Mouse (Mus musculus): Measurements from ENCODE around the gene Snn. TPM values are rescaled to one million over a fixed set of nuclear protein-coding genes. Genes with fewer than 3 reads are reported as not detected.

Gene Snn
- polyA plus RNA-seq, 1 experiment from 2014 or later, result 104 TPM

GRCm38 (mm10) chr16:11054871-11055270, 5.9 kb upstream of the Snn start:
- Histone ChIP-seq H3K4me1 (no peaks in the 10 kb centered on the region), H3K4me2 (no peak overlapping the region), H3K27ac (no peak overlapping the region), H3K9ac (no peak overlapping the region), H3K36me3 (replicated peaks) (no peaks in the 10 kb centered on the region), H3K9me3 (no peaks in the 10 kb centered on the region), H3K4me3 (replicated peaks) (no peak overlapping the region), H3K27me3 (no peaks in the 10 kb centered on the region)
- no peak for ATAC-seq (ENCODE audit: low FRiP score)
- WGBS, result 86% methylated on average over 6 of the region's 6 CpGs

GRCm38 (mm10) chr16:11055916-11056315, 4.8 kb upstream of the Snn start:
- no peak overlapping the region for H3K4me2 ChIP-seq
- no peaks in the 10 kb centered on the region for H3K4me1 ChIP-seq
- no peak overlapping the region for H3K4me3 ChIP-seq (replicated peaks)
- ATAC-seq (ENCODE audit: low FRiP score), result no peak
- no peaks in the 10 kb centered on the region for H3K27me3 ChIP-seq
- no peaks in the 10 kb centered on the region for H3K9me3 ChIP-seq
- no peaks in the 10 kb centered on the region for H3K36me3 ChIP-seq (replicated peaks)
- H3K9ac ChIP-seq, result no peak overlapping the region
- no peak overlapping the region for H3K27ac ChIP-seq
- WGBS, result 68% methylated on average over 5 of the region's 5 CpGs

GRCm38 (mm10) chr16:11062794-11063721, 2.3 kb downstream of the Snn start:
- Histone ChIP-seq H3K4me1 (peaks cover 41% of the 10 kb centered on the region), H3K9me3 (no peaks in the 10 kb centered on the region), H3K9ac (peak overlapping the region; percentile 34; the same call in 1 of the 2 replicates), H3K4me3 (replicated peaks) (no peak overlapping the region), H3K4me2 (peak overlapping the region; percentile 19; the same call in 1 of the 2 replicates), H3K36me3 (replicated peaks) (no peaks in the 10 kb centered on the region), H3K27ac (peak overlapping the region; percentile 89), H3K27me3 (no peaks in the 10 kb centered on the region)
- no peak for ATAC-seq (ENCODE audit: low FRiP score)
- WGBS, result 16% methylated on average over 13 of the region's 13 CpGs

GRCm38 (mm10) chr16:11064341-11064740, 3.6 kb downstream of the Snn start:
- Histone ChIP-seq H3K36me3 (replicated peaks) (no peaks in the 10 kb centered on the region), H3K9me3 (no peaks in the 10 kb centered on the region), H3K4me3 (replicated peaks) (no peak overlapping the region), H3K4me2 (no peak overlapping the region), H3K9ac (0 out of 2 replicates have a peak overlapping the region, but pooled peaks have one; percentile 2), H3K27me3 (no peaks in the 10 kb centered on the region), H3K27ac (no peak overlapping the region), H3K4me1 (peaks cover 53% of the 10 kb centered on the region)
- ATAC-seq (ENCODE audit: low FRiP score), result no peak
- WGBS, result 90% methylated on average over 4 of the region's 4 CpGs

GRCm38 (mm10) chr16:11064742-11065141, 4.0 kb downstream of the Snn start:
- Histone ChIP-seq H3K36me3 (replicated peaks) (0 out of 2 replicates have a peak, but pooled peaks cover 3% of the 10 kb centered on the region), H3K4me3 (replicated peaks) (no peak overlapping the region; the same call in 1 of the 2 replicates), H3K9me3 (no peaks in the 10 kb centered on the region), H3K27me3 (no peaks in the 10 kb centered on the region), H3K27ac (no peak overlapping the region), H3K4me1 (peaks cover 57% of the 10 kb centered on the region), H3K9ac (no peak overlapping the region), H3K4me2 (peak overlapping the region; percentile 85)
- 92% methylated on average over 6 of the region's 6 CpGs for WGBS
- no peak for ATAC-seq (ENCODE audit: low FRiP score)

GRCm38 (mm10) chr16:11065431-11065830, 4.7 kb downstream of the Snn start:
- Histone ChIP-seq H3K4me3 (replicated peaks) (peak overlapping the region; percentile 78), H3K9ac (peak overlapping the region; percentile 47), H3K9me3 (no peaks in the 10 kb centered on the region), H3K27ac (peak overlapping the region; percentile 99), H3K4me2 (peak overlapping the region; percentile 85), H3K4me1 (peaks cover 63% of the 10 kb centered on the region), H3K36me3 (replicated peaks) (0 out of 2 replicates have a peak, but pooled peaks cover 4% of the 10 kb centered on the region), H3K27me3 (no peaks in the 10 kb centered on the region)
- WGBS, result 53% methylated on average over 5 of the region's 5 CpGs
- 0 out of 2 replicates have a peak, but pooled peaks have one; percentile 0 for ATAC-seq (ENCODE audit: low FRiP score)

GRCm38 (mm10) chr16:11066029-11066832, 5.5 kb downstream of the Snn start, which contains the start of gene Litaf:
TSS of gene Litaf (minus strand) at chr16:11066157.
- peaks cover 68% of the 10 kb centered on the region for H3K4me1 ChIP-seq
- peak within 1 kb of the TSS; percentile 94 for H3K9ac ChIP-seq
- peak; percentile 98 for ATAC-seq (ENCODE audit: low FRiP score)
- H3K27ac ChIP-seq, result peak within 1 kb of the TSS; percentile 99
- H3K9me3 ChIP-seq, result no peaks in the 10 kb centered on the region
- H3K4me2 ChIP-seq, result peak within 1 kb of the TSS; percentile 85
- H3K4me3 ChIP-seq (replicated peaks), result peak within 1 kb of the TSS; percentile 78
- H3K27me3 ChIP-seq, result no peaks in the 10 kb centered on the region
- under 1% methylated on average over 78 of the region's 78 CpGs for WGBS
- peaks cover 4% of the 10 kb centered on the region; the same call in 1 of the 2 replicates for H3K36me3 ChIP-seq (replicated peaks)

GRCm38 (mm10) chr16:11066833-11067191, 6.1 kb downstream of the Snn start:
- Histone ChIP-seq H3K9ac (peak overlapping the region; percentile 94), H3K27ac (peak overlapping the region; percentile 99), H3K27me3 (no peaks in the 10 kb centered on the region), H3K36me3 (replicated peaks) (peaks cover 7% of the 10 kb centered on the region), H3K9me3 (no peaks in the 10 kb centered on the region), H3K4me1 (peaks cover 68% of the 10 kb centered on the region), H3K4me3 (replicated peaks) (peak overlapping the region; percentile 78), H3K4me2 (peak overlapping the region; percentile 85)
- peak; percentile 50 for ATAC-seq (ENCODE audit: low FRiP score)
- 0% methylated on average over 22 of the region's 22 CpGs for WGBS

GRCm38 (mm10) chr16:11068666-11069065, 7.9 kb downstream of the Snn start:
- H3K4me3 ChIP-seq (replicated peaks), result 0 out of 2 replicates have a peak overlapping the region, but pooled peaks have one; percentile 78
- H3K4me1 ChIP-seq, result peaks cover 69% of the 10 kb centered on the region
- no peaks in the 10 kb centered on the region for H3K27me3 ChIP-seq
- H3K4me2 ChIP-seq, result peak overlapping the region; percentile 85
- no peak for ATAC-seq (ENCODE audit: low FRiP score)
- no peak overlapping the region for H3K9ac ChIP-seq
- H3K36me3 ChIP-seq (replicated peaks), result peaks cover 26% of the 10 kb centered on the region
- H3K27ac ChIP-seq, result no peak overlapping the region
- H3K9me3 ChIP-seq, result no peaks in the 10 kb centered on the region
- WGBS, result 95% methylated on average over 3 of the region's 3 CpGs

GRCm38 (mm10) chr16:11069271-11069670, 8.5 kb downstream of the Snn start:
- no peak overlapping the region for H3K4me3 ChIP-seq (replicated peaks)
- no peaks in the 10 kb centered on the region for H3K9me3 ChIP-seq
- H3K27me3 ChIP-seq, result no peaks in the 10 kb centered on the region
- WGBS, result 87% methylated on average over 6 of the region's 6 CpGs
- H3K27ac ChIP-seq, result 0 out of 2 replicates have a peak overlapping the region, but pooled peaks have one; percentile 25
- no peak for ATAC-seq (ENCODE audit: low FRiP score)
- H3K4me2 ChIP-seq, result peak overlapping the region; percentile 85; the same call in 1 of the 2 replicates
- peaks cover 32% of the 10 kb centered on the region for H3K36me3 ChIP-seq (replicated peaks)
- H3K9ac ChIP-seq, result no peak overlapping the region
- peaks cover 66% of the 10 kb centered on the region for H3K4me1 ChIP-seq

- Histone ChIP-seq H3K9me3 (no peaks in the 10 kb centered on the region), H3K36me3 (replicated peaks) (peaks cover 38% of the 10 kb centered on the region), H3K9ac (peak overlapping the region; percentile 5; the same call in 1 of the 2 replicates), H3K27me3 (no peaks in the 10 kb centered on the region), H3K4me3 (replicated peaks) (no peak overlapping the region), H3K27ac (0 out of 2 replicates have a peak overlapping the region, but pooled peaks have one; percentile 25), H3K4me2 (no peak overlapping the region; the same call in 1 of the 2 replicates), H3K4me1 (peaks cover 63% of the 10 kb centered on the region)
- WGBS, result 88% methylated on average over 7 of the region's 7 CpGs
- no peak for ATAC-seq (ENCODE audit: low FRiP score)
Observed at GRCm38 (mm10) chr16:11069710-11070420, 9.1 kb downstream of the Snn start.

Data from forebrain, embryonic 12.5 days (tissue).